Mouse (Mus musculus): ENCODE measurements at regions not wholly inside any gene's neighbourhood (a gene's known extent, or its start where the extent isn't known, plus 50 kb on each side); places are given as distances from the start of the nearest gene placed in this dataset.

GRCm38 (mm10) chr16:7839139-7839538, 585.8 kb downstream of the Tmem114 start:
- DNase-seq, result no peak

- DNase-seq, result peak in 1 of 2 experiments; percentile 7
Observed at GRCm38 (mm10) chr16:7831142-7831541, 593.8 kb downstream of the Tmem114 start.

- DNase-seq, result peak; percentile 59 to 80
Observed at GRCm38 (mm10) chr16:7829939-7830650, 594.8 kb downstream of the Tmem114 start.

GRCm38 (mm10) chr16:7801161-7801560, 623.8 kb downstream of the Tmem114 start:
- no peak for DNase-seq

- DNase-seq, result no peak
Observed at GRCm38 (mm10) chr16:7797176-7797786, 627.7 kb downstream of the Tmem114 start.

- no peak for DNase-seq
Observed at GRCm38 (mm10) chr16:7795561-7795960, 629.4 kb downstream of the Tmem114 start.

- DNase-seq, result no peak
Observed at GRCm38 (mm10) chr16:7792521-7792920, 632.4 kb downstream of the Tmem114 start.

- DNase-seq, result peak in 1 of 2 experiments; percentile 3
Observed at GRCm38 (mm10) chr16:7790260-7790659, 634.7 kb downstream of the Tmem114 start.

GRCm38 (mm10) chr16:7788209-7788608, 636.7 kb downstream of the Tmem114 start:
- peak; percentile 55 to 71 for DNase-seq

- no peak for DNase-seq
Observed at GRCm38 (mm10) chr16:7781506-7781905, 643.4 kb downstream of the Tmem114 start.

- no peak for DNase-seq
Observed at GRCm38 (mm10) chr16:7775635-7776034, 649.3 kb downstream of the Tmem114 start.

- no peak for DNase-seq
Observed at GRCm38 (mm10) chr16:7768433-7768832, 656.5 kb downstream of the Tmem114 start.

GRCm38 (mm10) chr16:7767691-7768090, 657.2 kb downstream of the Tmem114 start:
- no peak for DNase-seq

GRCm38 (mm10) chr16:7764383-7764782, 660.6 kb downstream of the Tmem114 start:
- DNase-seq, result no peak

- no peak for DNase-seq
Observed at GRCm38 (mm10) chr16:7728186-7728585, 696.8 kb downstream of the Tmem114 start.

GRCm38 (mm10) chr16:7725225-7725624, 699.7 kb downstream of the Tmem114 start:
- no peak for DNase-seq

GRCm38 (mm10) chr16:7701471-7701870, 723.5 kb downstream of the Tmem114 start:
- no peak for DNase-seq

- DNase-seq, result no peak
Observed at GRCm38 (mm10) chr16:7685484-7685883, 739.5 kb downstream of the Tmem114 start.

- DNase-seq, result no peak
Observed at GRCm38 (mm10) chr16:7666096-7666495, 758.8 kb downstream of the Tmem114 start.

- DNase-seq, result no peak
Observed at GRCm38 (mm10) chr16:7658133-7658532, 766.8 kb downstream of the Tmem114 start.

- no peak for DNase-seq
Observed at GRCm38 (mm10) chr16:7654451-7654850, 770.5 kb downstream of the Tmem114 start.

GRCm38 (mm10) chr16:7649771-7650170, 775.2 kb downstream of the Tmem114 start:
- DNase-seq, result no peak

- DNase-seq, result no peak
Observed at GRCm38 (mm10) chr16:7647275-7647926, 777.5 kb downstream of the Tmem114 start.

GRCm38 (mm10) chr16:7644363-7644762, 780.6 kb downstream of the Tmem114 start:
- no peak for DNase-seq
